Mouse (Mus musculus) stomach, postnatal 0 days (tissue): ENCODE data around the gene Snx4. TPM values are rescaled to one million over a fixed set of nuclear protein-coding genes. Genes with fewer than 3 reads are reported as not detected.

Experiments
- ATAC-seq: fragments of 200-750 bp; cut with Nextera tagmentation; 2 replicates; pipeline ENCODE4 v1.8.0; 2017; ENCODE audit not compliant: low FRiP score, low TSS enrichment
- DNase-seq: peaks from one replicate; pipeline ENCODE4 v3.0.0-alpha.2; 2016; ENCODE audit warnings: low spot score
- H3K27ac ChIP-seq: fragments of 300-500 bp; sonication (generic); replicated peaks from 2 replicates; pipeline ENCODE4 v1.5.1; 2014; ENCODE audit warnings: mild to moderate bottlenecking, control low read depth
- H3K27me3 ChIP-seq: fragments of 300-500 bp; sonication (generic); 2 replicates; pipeline ENCODE4 v1.6.1; 2014; ENCODE audit warnings: low read length; ENCODE audit not compliant: control insufficient read depth, insufficient read depth
- H3K36me3 ChIP-seq: fragments of 300-500 bp; sonication (generic); 2 replicates; pipeline ENCODE4 v1.6.1; 2014; ENCODE audit warnings: low read length, mixed read lengths; ENCODE audit not compliant: control insufficient read depth, insufficient read depth
- H3K4me1 ChIP-seq: fragments of 300-500 bp; sonication (generic); replicated peaks from 2 replicates; pipeline ENCODE4 v1.6.1; 2014; ENCODE audit warnings: antibody characterized with exemption; ENCODE audit not compliant: control insufficient read depth, insufficient read depth
- H3K4me2 ChIP-seq: fragments of 300-500 bp; sonication (generic); replicated peaks from 2 replicates; pipeline ENCODE4 v1.6.1; 2014; ENCODE audit warnings: low read depth, mild to moderate bottlenecking, control low read depth, moderate library complexity
- H3K4me3 ChIP-seq: fragments of 300-500 bp; sonication (generic); 2 replicates; pipeline ENCODE4 v1.5.1; 2014; ENCODE audit warnings: low read depth, low read length, control low read depth
- H3K9ac ChIP-seq: fragments of 300-500 bp; sonication (generic); 2 replicates; pipeline ENCODE4 v1.6.1; 2014; ENCODE audit warnings: mild to moderate bottlenecking, low read length, control low read depth, mixed read lengths
- H3K9me3 ChIP-seq: fragments of 300-500 bp; sonication (generic); 2 replicates; pipeline ENCODE4 v1.6.1; 2016; ENCODE audit warnings: low read length; ENCODE audit not compliant: control insufficient read depth
- CTCF ChIP-seq: IDR thresholded peaks from 2 replicates; pipeline ENCODE4 v1.5.1; 2016; ENCODE audit warnings: antibody characterized with exemption, low read depth, mild to moderate bottlenecking, moderate library complexity
- EP300 ChIP-seq: optimal IDR thresholded peaks from 2 replicates; pipeline ENCODE3; 2016; ENCODE audit warnings: antibody characterized with exemption
- WGBS: fragments of 180-500 bp; shearing (Covaris S2); extraction: QIAGEN DNeasy Blood & Tissue Kit; methylation state at CpG from one replicate; pipeline ENCODE4 v1.1.7; 2014; 5-methylcytosine and 5-hydroxymethylcytosine counted together
- polyA plus RNA-seq: library from polyadenylated mRNA; unstranded; fragments of >200 nt; fragmentation: Nextera tagmentation; extraction: Ambion mirVana; gene quantifications from 2 replicates; pipeline ENCODE4 v1.2.1, GENCODE M21; 2015

The Snx4 gene
- polyA plus RNA-seq, 1 experiment from 2014 or later: 59.7 TPM

- no peaks in the 10 kb centered on the region for H3K4me1 ChIP-seq
- H3K4me2 ChIP-seq: no peak overlapping the region
- H3K27ac ChIP-seq: no peak overlapping the region
- 97% methylated on average over 1 of the region's 1 CpGs for WGBS
- no peak for TF ChIP-seq EP300
- no peak for TF ChIP-seq CTCF
- H3K27me3 ChIP-seq: no peaks in the 10 kb centered on the region
- H3K9me3 ChIP-seq: no peaks in the 10 kb centered on the region
- no peak overlapping the region for H3K9ac ChIP-seq
- H3K4me3 ChIP-seq: no peak overlapping the region
- ATAC-seq (no peak), DNase-seq (no peak)
- peaks cover 30% of the 10 kb centered on the region for H3K36me3 ChIP-seq
These were observed 46.3 kb downstream of the Snx4 start for GRCm38 (mm10) chr16:33297493-33297892.

GRCm38 (mm10) chr16:33306633-33307070 lies 55.4 kb downstream of the Snx4 start:
- H3K4me3 ChIP-seq: no peak overlapping the region
- DNase-seq (peak; percentile 82), ATAC-seq (peak; percentile 73)
- H3K27me3 ChIP-seq: no peaks in the 10 kb centered on the region
- no peaks in the 10 kb centered on the region for H3K9me3 ChIP-seq
- TF ChIP-seq CTCF (peak; percentile 97), EP300 (no peak)
- H3K4me1 ChIP-seq: no peaks in the 10 kb centered on the region
- H3K4me2 ChIP-seq: peak overlapping the region; percentile 12; the same call in 1 of the 2 replicates
- no peak overlapping the region for H3K27ac ChIP-seq
- WGBS: 12% methylated on average over 4 of the region's 4 CpGs
- no peak overlapping the region for H3K9ac ChIP-seq
- peaks cover 4% of the 10 kb centered on the region; the same call in 1 of the 2 replicates for H3K36me3 ChIP-seq

- peaks cover 4% of the 10 kb centered on the region; the same call in 1 of the 2 replicates for H3K36me3 ChIP-seq
- no peak for TF ChIP-seq EP300
- TF ChIP-seq CTCF: no peak
- no peak overlapping the region for H3K4me2 ChIP-seq
- H3K4me1 ChIP-seq: no peaks in the 10 kb centered on the region
- no peak overlapping the region for H3K4me3 ChIP-seq
- no peak for ATAC-seq
- H3K9ac ChIP-seq: no peak overlapping the region
- H3K27me3 ChIP-seq: no peaks in the 10 kb centered on the region
- H3K9me3 ChIP-seq: no peaks in the 10 kb centered on the region
- 76% methylated on average over 7 of the region's 7 CpGs for WGBS
- no peak overlapping the region for H3K27ac ChIP-seq
- no peak for DNase-seq
These were observed 56.5 kb downstream of the Snx4 start for GRCm38 (mm10) chr16:33307761-33308160.

- Histone ChIP-seq H3K27me3 (no peaks in the 10 kb centered on the region), H3K4me1 (no peaks in the 10 kb centered on the region), H3K27ac (no peak overlapping the region), H3K4me3 (no peak overlapping the region), H3K4me2 (no peak overlapping the region), H3K9ac (no peak overlapping the region), H3K36me3 (peaks cover 4% of the 10 kb centered on the region; the same call in 1 of the 2 replicates), H3K9me3 (no peaks in the 10 kb centered on the region)
- no peak for TF ChIP-seq CTCF
- no peak for TF ChIP-seq EP300
- ATAC-seq (no peak), DNase-seq (no peak)
- WGBS: 83% methylated on average over 3 of the region's 3 CpGs
These were observed 57.8 kb downstream of the Snx4 start for GRCm38 (mm10) chr16:33309066-33309465.

GRCm38 (mm10) chr16:33315611-33316010 lies 64.4 kb downstream of the Snx4 start:
- ATAC-seq: no peak

GRCm38 (mm10) chr16:33317646-33318045 lies 66.4 kb downstream of the Snx4 start:
- no peak overlapping the region for H3K4me2 ChIP-seq
- no peaks in the 10 kb centered on the region for H3K27me3 ChIP-seq
- ATAC-seq (no peak), DNase-seq (no peak)
- H3K9ac ChIP-seq: no peak overlapping the region
- H3K9me3 ChIP-seq: no peaks in the 10 kb centered on the region
- 70% methylated on average over 3 of the region's 3 CpGs for WGBS
- no peaks in the 10 kb centered on the region for H3K4me1 ChIP-seq
- H3K27ac ChIP-seq: no peak overlapping the region
- no peak for TF ChIP-seq EP300
- peak; percentile 38 for TF ChIP-seq CTCF
- H3K4me3 ChIP-seq: no peak overlapping the region
- no peaks in the 10 kb centered on the region for H3K36me3 ChIP-seq

More at GRCm38 (mm10) chr16:33315611-33316010, 64.4 kb downstream of the Snx4 start:
- TF ChIP-seq CTCF: no peak
- Histone ChIP-seq H3K9me3 (no peaks in the 10 kb centered on the region), H3K27ac (no peak overlapping the region), H3K4me2 (no peak overlapping the region), H3K27me3 (no peaks in the 10 kb centered on the region), H3K4me1 (no peaks in the 10 kb centered on the region), H3K36me3 (no peaks in the 10 kb centered on the region), H3K4me3 (no peak overlapping the region), H3K9ac (no peak overlapping the region)
- WGBS: 86% methylated on average over 4 of the region's 4 CpGs
- no peak for DNase-seq
